Mouse (Mus musculus) left cerebral cortex, adult 2 months (tissue): ENCODE measurements at regions not wholly inside any gene's neighbourhood (a gene's known extent, or its start where the extent isn't known, plus 50 kb on each side); places are given as distances from the start of the nearest gene placed in this dataset.

ENCODE experiments used
- DNase-seq, 2 experiments: peaks; one replicate each; pipeline ENCODE4 v3.0.0; 2021 to 2022; ENCODE audit warnings: low spot score in 2 of 2, mixed read lengths in 1 of 2; ENCODE audit errors: extremely low spot score in 1 of 2
- H3K27ac ChIP-seq: fragments of 200-600 bp; 2 replicates; pipeline ENCODE4 v1.8.1; 2022
- H3K4me3 ChIP-seq: fragments of 200-600 bp; 2 replicates; pipeline ENCODE4 v1.8.1; 2022
- CTCF ChIP-seq: fragments of 200-600 bp; IDR thresholded peaks from 2 replicates; pipeline ENCODE4 v1.8.1; 2022; ENCODE audit warnings: antibody characterized with exemption, mild to moderate bottlenecking, moderate library complexity
- intact Hi-C: fragments of 180-260 bp; cut with DNase I; formaldehyde crosslinking; loops from one replicate; pipeline ENCODE4 v1.15.1; 2025

DNA sequence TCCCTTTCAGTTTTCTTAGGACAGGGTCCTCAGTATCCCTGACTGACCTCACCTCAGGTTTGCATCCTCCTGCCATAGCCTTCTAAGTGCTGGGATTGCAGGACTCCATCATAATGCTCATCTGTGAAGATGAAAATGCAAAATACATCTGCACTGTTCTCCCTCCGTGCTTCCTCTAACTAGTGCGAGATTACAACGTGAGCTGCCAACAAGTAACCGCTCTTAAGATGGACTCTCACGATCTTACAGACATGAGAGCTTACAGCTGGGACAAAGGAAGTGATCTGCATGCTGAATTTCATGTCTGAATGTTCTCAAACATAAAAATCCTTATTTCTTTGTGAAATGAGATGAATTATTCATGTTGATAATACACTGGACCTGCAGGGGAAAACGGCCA is 86.1 kb upstream of the Zc3h12c start:
- no peak overlapping the region for H3K27ac ChIP-seq
- no peak for TF ChIP-seq CTCF
- DNase-seq = no peak
- no peak overlapping the region for H3K4me3 ChIP-seq
- intact Hi-C loops = no loop called here

DNA sequence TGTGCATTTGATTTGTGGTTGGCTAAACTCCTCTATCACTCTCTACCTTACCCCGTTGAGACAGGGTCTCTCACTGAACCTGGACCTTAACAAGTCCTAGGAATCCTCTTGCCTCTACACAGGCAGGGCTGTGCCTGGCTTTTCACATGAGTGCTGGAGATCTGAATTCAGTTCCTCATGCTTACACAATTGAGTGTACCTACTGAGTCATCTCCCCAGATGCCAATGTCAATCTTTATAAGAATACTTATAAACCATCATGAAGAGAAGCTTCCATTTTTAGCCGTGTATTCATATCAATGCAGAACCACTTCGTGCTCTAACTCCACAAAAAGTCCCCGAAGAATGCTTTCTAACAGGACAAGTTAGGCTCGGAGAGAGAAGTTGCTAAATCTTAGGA is 83.1 kb upstream of the Zc3h12c start:
- intact Hi-C loops = no loop called here
- Histone ChIP-seq H3K27ac (no peak overlapping the region), H3K4me3 (no peak overlapping the region)
- no peak for TF ChIP-seq CTCF
- DNase-seq = no peak

DNA sequence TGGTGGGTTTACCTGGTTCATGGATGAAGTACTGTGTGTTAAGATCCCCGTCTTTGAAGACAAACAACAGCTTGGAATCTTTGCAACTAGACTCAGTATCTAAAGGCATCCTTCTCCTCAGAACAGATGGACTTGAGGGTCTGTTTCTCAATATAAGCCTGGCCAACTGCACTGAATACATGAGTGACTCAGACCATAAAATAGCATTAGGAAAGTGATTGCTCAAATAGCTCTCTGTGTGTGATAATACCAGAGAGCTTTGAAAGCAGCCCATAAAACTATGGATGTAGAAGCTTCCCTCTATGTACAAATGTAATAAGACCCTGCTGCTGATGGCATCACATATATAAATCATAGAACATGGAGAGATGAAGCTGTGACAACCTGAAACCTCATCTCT is 78.3 kb upstream of the Zc3h12c start:
- DNase-seq = no peak
- intact Hi-C loops = no loop called here
- H3K4me3 ChIP-seq = no peak overlapping the region
- TF ChIP-seq CTCF = no peak
- no peak overlapping the region for H3K27ac ChIP-seq

DNA sequence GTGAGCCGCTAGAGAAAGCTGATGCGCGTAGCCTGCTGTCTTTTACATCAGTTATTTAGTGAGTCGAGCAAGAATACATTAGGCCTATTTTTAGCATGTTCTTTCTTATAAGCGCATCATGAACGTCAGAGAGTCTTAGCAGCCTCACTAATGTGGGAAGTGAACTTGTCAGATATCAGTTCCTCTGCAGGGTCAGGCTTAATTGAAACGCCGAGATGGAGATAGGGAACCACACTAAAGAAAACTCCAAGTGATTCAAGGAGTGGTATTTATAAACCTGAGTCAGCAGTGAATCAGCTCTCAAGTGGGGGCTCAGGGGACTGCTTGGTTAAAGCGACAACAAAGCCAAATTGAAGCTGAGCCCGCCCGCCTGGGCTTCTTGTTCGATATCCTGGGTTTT is 75.7 kb upstream of the Zc3h12c start:
- Histone ChIP-seq H3K27ac (0 out of 2 replicates have a peak overlapping the region, but pooled peaks have one; percentile 8), H3K4me3 (peak overlapping the region; percentile 22; the same call in 1 of the 2 replicates)
- peak; percentile 15 to 39 for DNase-seq
- intact Hi-C loops = loop anchor here (5.0 kb wide), 1 partner anchor 77 kb away; the partner anchor contains the start of gene Zc3h12c
- TF ChIP-seq CTCF = no peak

DNA sequence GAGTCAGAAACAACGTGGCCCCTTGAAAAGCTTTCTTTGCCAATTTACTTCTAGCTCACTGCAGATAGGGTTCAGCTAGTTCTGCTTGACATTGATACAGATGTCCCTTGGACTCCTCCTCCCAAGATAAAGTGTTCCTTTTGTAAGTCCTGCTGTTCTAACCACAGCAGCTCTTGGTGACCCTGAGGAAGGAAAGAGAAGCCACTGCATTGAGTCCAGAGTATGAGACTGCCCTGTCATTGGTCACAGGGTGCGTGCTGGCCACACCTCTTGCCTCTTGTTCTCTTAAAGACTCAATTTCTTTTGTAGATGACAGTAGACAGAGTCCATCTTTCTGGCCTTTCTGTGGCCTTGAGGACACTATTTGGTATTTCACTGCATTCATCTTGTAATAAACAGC is 74.7 kb upstream of the Zc3h12c start:
- no peak for DNase-seq
- TF ChIP-seq CTCF = no peak
- Histone ChIP-seq H3K4me3 (no peak overlapping the region), H3K27ac (no peak overlapping the region)
- intact Hi-C loops = loop anchor here (5.0 kb wide), 1 partner anchor 76 kb away; the partner anchor contains the start of gene Zc3h12c

DNA sequence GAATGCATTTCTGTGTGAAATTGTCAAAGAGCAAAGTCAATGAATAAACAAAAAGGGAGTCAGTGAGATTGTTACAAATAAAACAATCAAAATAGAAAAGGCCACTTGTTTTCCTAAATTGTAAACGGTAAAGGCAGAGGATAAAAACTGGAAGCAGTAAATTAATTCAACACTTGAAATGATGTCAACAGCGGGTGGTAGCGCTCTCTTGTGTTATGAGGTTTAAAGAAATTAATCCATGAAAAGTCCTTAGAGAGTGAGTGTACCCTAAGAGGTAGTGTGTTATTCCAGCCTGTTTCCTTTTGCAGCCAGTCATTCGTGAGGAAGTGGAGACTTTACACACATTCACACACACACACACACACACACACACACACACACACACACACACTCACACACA is 73.2 kb upstream of the Zc3h12c start:
- no peak for TF ChIP-seq CTCF
- DNase-seq = no peak
- Histone ChIP-seq H3K27ac (no peak overlapping the region), H3K4me3 (no peak overlapping the region)
- intact Hi-C loops = loop anchor here (5.0 kb wide), 1 partner anchor 74 kb away; the partner anchor contains the start of gene Zc3h12c

DNA sequence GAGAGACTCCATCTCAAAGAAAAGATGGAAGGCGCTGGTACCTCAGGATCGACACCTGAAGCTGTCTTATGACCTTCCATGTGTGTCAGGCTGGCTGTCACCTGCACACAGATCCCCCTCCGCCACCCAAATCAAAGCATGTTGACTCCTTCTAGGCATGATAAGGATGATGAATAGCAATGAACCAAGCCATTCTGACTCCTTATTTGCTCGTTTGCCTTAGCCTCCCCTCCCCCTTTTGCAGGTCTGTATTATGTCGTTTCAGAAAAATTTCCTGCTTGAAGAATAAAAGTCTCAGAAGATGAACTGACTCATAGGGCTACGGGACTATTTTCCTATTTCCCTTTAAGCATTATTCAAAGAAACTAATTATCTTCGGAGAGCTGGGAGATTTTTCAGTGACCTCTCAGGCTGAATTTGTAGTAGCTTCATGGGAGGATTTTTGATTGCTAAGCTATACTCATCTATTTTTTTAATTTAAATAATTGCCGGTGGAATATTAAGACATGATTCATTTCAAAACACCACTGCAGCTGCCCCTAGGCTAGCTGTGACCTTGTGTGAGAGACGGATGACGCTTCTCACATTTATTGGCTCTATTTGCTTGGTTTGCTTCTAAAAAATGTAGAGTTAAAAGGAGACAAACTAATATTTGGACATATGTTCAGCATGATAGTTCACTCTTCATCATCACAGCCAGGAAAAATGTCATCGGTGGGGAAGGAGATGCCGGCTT is 72.4 kb upstream of the Zc3h12c start:
- no peak for TF ChIP-seq CTCF
- intact Hi-C loops = loop anchor here (5.0 kb wide), 1 partner anchor 73 kb away; the partner anchor contains the start of gene Zc3h12c
- DNase-seq = no peak
- no peak overlapping the region for H3K27ac ChIP-seq
- H3K4me3 ChIP-seq = no peak overlapping the region

DNA sequence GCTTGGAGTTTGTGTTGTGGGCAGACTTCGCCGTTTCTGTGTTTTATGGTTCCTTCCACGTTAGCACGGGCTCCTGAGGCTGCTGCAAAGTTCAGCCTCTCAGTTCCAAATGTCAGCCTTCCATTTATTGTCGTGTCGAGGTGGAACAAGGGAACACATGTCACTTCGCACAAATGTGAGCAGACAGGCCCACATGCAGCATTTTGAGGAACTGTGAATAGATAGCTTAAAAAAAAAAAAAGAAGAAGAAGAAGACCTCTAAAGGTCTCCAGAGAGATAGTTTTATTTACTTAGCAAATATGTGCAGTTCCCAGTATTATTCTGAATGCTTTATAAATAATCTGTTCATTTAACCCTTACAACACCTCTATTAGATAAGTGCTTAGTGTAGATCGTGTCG is 66.4 kb upstream of the Zc3h12c start:
- intact Hi-C loops = no loop called here
- Histone ChIP-seq H3K4me3 (no peak overlapping the region), H3K27ac (no peak overlapping the region)
- no peak for TF ChIP-seq CTCF
- DNase-seq = no peak

DNA sequence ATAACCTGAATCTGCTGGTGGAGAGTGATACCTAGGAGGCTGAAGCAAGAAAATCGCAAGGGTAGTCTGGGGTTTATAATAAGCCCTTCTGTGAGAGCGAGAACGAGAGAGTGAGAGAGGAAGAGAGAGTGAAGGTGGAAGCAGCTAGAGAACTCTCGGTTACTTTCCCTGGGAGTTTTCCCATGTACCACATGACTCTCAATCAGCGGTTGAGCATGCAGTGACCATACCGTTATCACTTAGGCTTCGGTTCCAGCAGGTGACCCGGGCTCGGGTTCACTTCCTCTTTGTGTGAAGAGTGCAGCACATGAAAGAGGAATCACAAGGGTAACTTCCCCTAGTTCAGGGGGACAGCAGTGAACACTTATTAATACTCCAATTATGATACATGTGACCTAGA is 61.2 kb upstream of the Zc3h12c start:
- Histone ChIP-seq H3K4me3 (no peak overlapping the region), H3K27ac (no peak overlapping the region)
- DNase-seq = no peak
- no peak for TF ChIP-seq CTCF
- intact Hi-C loops = no loop called here

DNA sequence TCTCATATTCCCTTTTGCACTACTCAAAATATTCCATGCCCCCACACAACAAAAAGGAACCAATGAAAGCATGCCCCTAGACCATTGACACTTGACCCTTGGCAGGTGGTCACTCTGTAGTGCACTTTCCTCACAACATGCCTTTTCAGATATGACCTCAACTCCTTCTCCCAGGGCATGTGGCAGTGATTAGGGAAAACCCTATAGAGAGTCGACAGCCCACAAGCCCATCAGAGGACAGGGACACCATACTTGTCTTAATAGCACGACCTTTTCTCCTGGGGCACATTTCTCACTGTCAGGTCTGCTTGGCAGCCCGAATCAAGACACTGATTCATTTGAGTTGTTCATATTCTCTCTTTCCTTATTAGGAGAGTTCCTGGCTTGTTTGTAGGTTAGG is 57.3 kb upstream of the Zc3h12c start:
- TF ChIP-seq CTCF = no peak
- Histone ChIP-seq H3K4me3 (no peak overlapping the region), H3K27ac (no peak overlapping the region)
- DNase-seq = no peak
- intact Hi-C loops = no loop called here

DNA sequence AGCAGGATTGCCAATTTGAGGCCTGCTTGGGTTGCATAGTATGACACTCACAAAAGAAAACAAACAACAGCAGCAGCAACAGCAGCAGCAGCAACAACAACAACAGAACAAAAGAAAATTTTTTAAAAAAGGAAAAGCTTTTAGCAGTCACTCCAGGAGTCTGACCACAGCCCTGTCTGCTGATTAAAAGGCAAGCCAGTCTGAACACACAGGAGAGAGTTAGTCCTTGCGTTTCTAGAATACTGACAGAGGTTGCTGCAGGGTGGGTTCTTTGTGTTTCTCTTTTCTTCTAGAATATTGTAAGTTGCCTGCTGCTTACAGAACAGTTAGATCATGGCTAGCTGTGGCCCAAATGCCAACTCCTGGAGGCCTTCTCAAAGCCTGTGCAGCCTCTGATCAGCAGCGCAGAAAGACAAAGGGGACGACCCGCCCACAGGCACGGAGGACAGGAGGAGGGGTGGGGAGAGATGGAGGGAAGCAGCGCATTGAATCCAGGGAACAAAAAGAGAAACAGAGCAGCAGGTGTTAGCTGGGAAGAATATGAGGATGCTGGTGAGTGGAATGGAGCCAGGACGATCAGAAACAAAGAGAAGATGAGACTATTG is 55.2 kb upstream of the Zc3h12c start:
- TF ChIP-seq CTCF = no peak
- no peak for DNase-seq
- intact Hi-C loops = no loop called here
- Histone ChIP-seq H3K4me3 (no peak overlapping the region), H3K27ac (no peak overlapping the region)
